Mouse (Mus musculus) E14TG2a.4 (cell line): ENCODE measurements around the gene Gm17359.

Experiments used
- CTCF ChIP-seq: conservative IDR thresholded peaks from 2 replicates; pipeline ENCODE4 v1.5.1; 2014; ENCODE audit warnings: low read length
- NANOG ChIP-seq: IDR thresholded peaks from 2 replicates; pipeline ENCODE4 v1.6.1; 2014; ENCODE audit warnings: borderline replicate concordance, low read length, mixed read lengths

- no peak for TF ChIP-seq CTCF
- no peak for TF ChIP-seq NANOG
Measured at GRCm38 (mm10) chr3:79493064-79493463, 156.6 kb downstream of the Gm17359 start.
